ENCODE assay signal across 21 mouse cellular contexts in genomic region chr17:32022551-32022950, GRCm38 (mm10). TPM values are rescaled to one million over a fixed set of nuclear protein-coding genes. Genes with fewer than 3 reads are reported as not detected.
DNase-seq lines count a peak whose midpoint lies in the region; ATAC-seq and TF ChIP-seq lines count a peak whose summit lies in the region.
"Had no signal": no experiment of that assay in that cellular context is flagged by ENCODE, and none has a peak within 500 bp of the region (broad histone marks: within the 10 kb centered on the region; RNA-seq: fewer than 3 reads in every experiment).

No protein-coding gene starts in this region.

- TF ChIP-seq POLR2A in kidney, adult 2 months (IDR thresholded peaks at IDR 0.05; ENCODE audit: low read depth, low read length): no peak

- H3K36me3 ChIP-seq in embryonic facial prominence, embryonic 14.5 days (ENCODE audit: control insufficient read depth, insufficient read depth, low read length): no peaks in the 10 kb centered on the region
- no peaks in the 10 kb centered on the region for H3K36me3 ChIP-seq in embryonic facial prominence, embryonic 10.5 days (replicated peaks)
- no peaks in the 10 kb centered on the region for H3K36me3 ChIP-seq in kidney, adult 2 months (ENCODE audit: control insufficient read depth, insufficient read depth, low read length)
- H3K36me3 ChIP-seq: limb, embryonic 13.5 days; liver, embryonic 12.5 days; midbrain, embryonic 12.5 days; stomach, embryonic 15.5 days had no signal

- no peaks in the 10 kb centered on the region for H3K4me1 ChIP-seq in embryonic facial prominence, embryonic 14.5 days (ENCODE audit: control insufficient read depth, insufficient read depth, low read length)
- peaks cover 7% of the 10 kb centered on the region for H3K4me1 ChIP-seq in embryonic facial prominence, embryonic 10.5 days
- peaks cover 31% of the 10 kb centered on the region for H3K4me1 ChIP-seq in kidney, adult 2 months (ENCODE audit: control insufficient read depth, insufficient read depth, low read length)
- H3K4me1 ChIP-seq: liver, embryonic 12.5 days; midbrain, embryonic 12.5 days; stomach, embryonic 15.5 days had no signal

- H3K4me2 ChIP-seq in embryonic facial prominence, embryonic 14.5 days (ENCODE audit: low read depth, low read length): no peak overlapping the region
- H3K4me2 ChIP-seq: heart, embryonic 11.5 days; limb, embryonic 13.5 days; liver, embryonic 12.5 days; midbrain, embryonic 12.5 days; stomach, embryonic 15.5 days had no signal

- WGBS in embryonic facial prominence, embryonic 14.5 days: 70% methylated on average over 6 of the region's 6 CpGs
- WGBS in embryonic facial prominence, embryonic 10.5 days: 83% methylated on average over 6 of the region's 6 CpGs
- 40% methylated on average over 6 of the region's 6 CpGs for whole genome bisulfite sequencing in kidney, adult 2 months

- H3K4me3 ChIP-seq in embryonic facial prominence, embryonic 14.5 days (ENCODE audit: low read depth, low read length): no peak overlapping the region
- no peak overlapping the region for H3K4me3 ChIP-seq in embryonic facial prominence, embryonic 10.5 days
- H3K4me3 ChIP-seq in kidney, adult 2 months (ENCODE audit: insufficient read depth, low read depth, low read length): no peak overlapping the region
- H3K4me3 ChIP-seq: limb, embryonic 13.5 days; liver, embryonic 12.5 days; midbrain, embryonic 12.5 days; stomach, embryonic 15.5 days had no signal

- intact Hi-C loops in left cerebral cortex, postnatal 36 days (cut with DNase I): no loop called here
- intact Hi-C loops in heart, postnatal 14 days (cut with DNase I): loop anchor here (2.0 kb wide), 1 partner anchor 78 kb away; no protein-coding TSS in a partner anchor

- H3K27me3 ChIP-seq in embryonic facial prominence, embryonic 14.5 days (replicated peaks; ENCODE audit: control insufficient read depth, insufficient read depth, low read length): no peaks in the 10 kb centered on the region
- H3K27me3 ChIP-seq in embryonic facial prominence, embryonic 10.5 days (replicated peaks; ENCODE audit: low read depth, poor library complexity, severe bottlenecking): no peaks in the 10 kb centered on the region
- no peaks in the 10 kb centered on the region for H3K27me3 ChIP-seq in kidney, adult 2 months (replicated peaks; ENCODE audit: control insufficient read depth, insufficient read depth, low read length)
- H3K27me3 ChIP-seq: limb, embryonic 13.5 days; liver, embryonic 12.5 days; midbrain, embryonic 12.5 days; stomach, embryonic 15.5 days had no signal

- no peaks in the 10 kb centered on the region for H3K9me3 ChIP-seq in embryonic facial prominence, embryonic 14.5 days (ENCODE audit: control insufficient read depth, low read length)
- no peaks in the 10 kb centered on the region for H3K9me3 ChIP-seq in embryonic facial prominence, embryonic 10.5 days
- H3K9me3 ChIP-seq: limb, embryonic 13.5 days; liver, embryonic 12.5 days; midbrain, embryonic 12.5 days; stomach, embryonic 15.5 days had no signal

- peak; percentile 10 for DNase-seq in embryonic facial prominence, embryonic 14.5 days (ENCODE audit: low spot score)
- DNase-seq in embryonic facial prominence, embryonic 10.5 days (ENCODE audit: low spot score): no peak
- peak; percentile 56 for DNase-seq in kidney, adult 2 months
- no peak for DNase-seq in kidney, adult 11 months
- peak; percentile 43 for DNase-seq in kidney, postnatal 10 days
- no peak for DNase-seq in left cerebral cortex, postnatal 36 days (ENCODE audit: low spot score in 2 of 2)
- no peak for DNase-seq in heart, postnatal 14 days
- DNase-seq: cerebellum, adult 18-20 months; cerebellum, postnatal 25 days; embryo, embryonic 11 days; lung, adult 18-20 months; lung, postnatal 14 days had no signal

- no peak for ATAC-seq in embryonic facial prominence, embryonic 14.5 days (ENCODE audit: low read depth)
- ATAC-seq: hindbrain, postnatal 0 days; liver, embryonic 12.5 days had no signal

- TF ChIP-seq CTCF in kidney, adult 2 months (conservative IDR thresholded peaks at IDR 0.05; ENCODE audit: insufficient read depth, insufficient read length, low read depth, low read length): no peak

- no peak overlapping the region for H3K27ac ChIP-seq in embryonic facial prominence, embryonic 14.5 days (replicated peaks; ENCODE audit: low read depth, low read length)
- H3K27ac ChIP-seq in embryonic facial prominence, embryonic 10.5 days (replicated peaks): no peak overlapping the region
- H3K27ac ChIP-seq in kidney, adult 2 months (ENCODE audit: insufficient read depth, low read depth, low read length): peak overlapping the region; percentile 88
- H3K27ac ChIP-seq: hindbrain, postnatal 0 days; limb, embryonic 13.5 days; liver, embryonic 12.5 days; midbrain, embryonic 12.5 days; stomach, embryonic 15.5 days had no signal

- H3K9ac ChIP-seq in embryonic facial prominence, embryonic 14.5 days (ENCODE audit: low read depth, low read length): no peak overlapping the region
- H3K9ac ChIP-seq: limb, embryonic 13.5 days; liver, embryonic 12.5 days; midbrain, embryonic 12.5 days; stomach, embryonic 15.5 days had no signal

RNA-seq across cellular contexts. Expression of gene Rrp1b, which starts 13.3 kb away (rescaled TPM):
- 41.9 and 47.9 TPM in 2 replicates for polyA plus RNA-seq in embryonic facial prominence, embryonic 14.5 days (2014; fragmentation: Nextera tagmentation; extraction: Ambion mirVana)
- 109 and 122 TPM in 2 replicates for polyA plus RNA-seq in embryonic facial prominence, embryonic 10.5 days (2016; fragmentation: Nextera tagmentation; extraction: Ambion mirVana)
- 4.7 and 5.8 TPM in 2 replicates for polyA plus RNA-seq in kidney, adult 2 months (2012; rRNA removed)
- total RNA-seq in left cerebral cortex, postnatal 36 days (2021): 10 to 100 TPM; 13.2 to 21.7 TPM
- 1 to 10 TPM; 7.9 to 8.6 TPM for total RNA-seq in heart, postnatal 14 days (2021)

RNA-seq across cellular contexts. Expression of gene Hsf2bp, which starts 13.6 kb away (rescaled TPM):
- polyA plus RNA-seq in embryonic facial prominence, embryonic 14.5 days (2014; fragmentation: Nextera tagmentation; extraction: Ambion mirVana): 1.2 and 1.3 TPM in 2 replicates
- 0.44 and 0.54 TPM in 2 replicates for polyA plus RNA-seq in embryonic facial prominence, embryonic 10.5 days (2016; fragmentation: Nextera tagmentation; extraction: Ambion mirVana)
- 5.1 and 5.9 TPM in 2 replicates for polyA plus RNA-seq in kidney, adult 2 months (2012; rRNA removed)
- total RNA-seq in left cerebral cortex, postnatal 36 days (2021): 1 to 10 TPM in 1 of 2 experiments, under 1 TPM in 1; 0.64 to 1.4 TPM
- under 1 TPM; 0.76 to 0.83 TPM for total RNA-seq in heart, postnatal 14 days (2021)
- total RNA-seq: granulocyte monocyte progenitor cell, adult 5-6 weeks; megakaryocyte, adult 5-6 weeks; neutrophil, adult 5-6 weeks had no signal

Comparison
In these comparisons a context has a peak if more than half of its experiments do, and no peak if none do; other contexts are left out.
1. DNase-seq: peak in embryonic facial prominence, embryonic 14.5 days (single experiment), kidney, adult 2 months (single experiment) and kidney, postnatal 10 days (single experiment); none in embryonic facial prominence, embryonic 10.5 days (single experiment), kidney, adult 11 months (single experiment), left cerebral cortex, postnatal 36 days (0 of 2) and heart, postnatal 14 days (0 of 2).